ENCODE assay signal across 20 mouse cellular contexts in the genomic region with DNA sequence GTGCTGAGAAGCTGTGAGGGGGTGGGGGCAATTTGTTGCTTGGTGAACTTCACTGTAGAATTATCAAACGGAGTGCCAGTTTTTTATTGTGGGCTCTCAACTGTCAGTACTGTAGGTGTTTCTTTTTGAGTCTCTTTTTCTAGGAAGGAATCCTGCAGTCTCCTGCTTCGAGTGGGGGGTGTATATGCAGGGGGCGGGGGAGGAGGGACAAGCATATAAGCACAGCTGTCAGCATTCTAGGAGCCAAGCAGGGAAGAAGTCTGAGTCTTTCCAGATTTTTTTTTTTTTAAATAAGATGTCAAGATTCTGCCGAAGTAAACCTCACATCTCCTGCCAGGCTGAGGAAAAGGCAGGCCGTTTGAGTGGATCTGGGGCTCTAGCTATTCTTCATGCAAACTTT.
A peak's percentile ranks its signal among the peaks of the same experiment; 100 is the strongest.
DNase-seq lines count a peak whose midpoint lies in the region; ATAC-seq and TF ChIP-seq lines count a peak whose summit lies in the region.
"Had no signal": no experiment of that assay in that cellular context is flagged by ENCODE, and none has a peak within 500 bp of the region (broad histone marks: within the 10 kb centered on the region; RNA-seq: fewer than 3 reads in every experiment).

No protein-coding gene starts in this region.

- H3K27ac ChIP-seq in lung, embryonic 14.5 days (ENCODE audit: low read depth): no peak overlapping the region
- H3K27ac ChIP-seq: heart, adult 2 months; heart, embryonic 15.5 days; hindbrain, embryonic 10.5 days; hindbrain, embryonic 14.5 days had no signal

- H3K9me3 ChIP-seq in lung, embryonic 14.5 days (ENCODE audit: low read depth, low read length): no peaks in the 10 kb centered on the region
- H3K9me3 ChIP-seq: heart, embryonic 15.5 days; hindbrain, embryonic 10.5 days had no signal

- H3K9ac ChIP-seq in lung, embryonic 14.5 days: no peak overlapping the region
- H3K9ac ChIP-seq: heart, embryonic 15.5 days; hindbrain, embryonic 14.5 days had no signal

- peak; percentile 68; the same call in 1 of the 2 replicates for ATAC-seq in lung, embryonic 14.5 days (ENCODE audit: insufficient read depth)
- ATAC-seq: activated CD4-positive, CD25-positive, alpha-beta regulatory T cell, adult 4 months; forebrain, embryonic 16.5 days; Patski had no signal

- H3K4me3 ChIP-seq in lung, embryonic 14.5 days (ENCODE audit: low read depth, low read length): no peak overlapping the region
- H3K4me3 ChIP-seq: heart, adult 2 months; heart, embryonic 15.5 days; hindbrain, embryonic 10.5 days had no signal

- no peaks in the 10 kb centered on the region for H3K27me3 ChIP-seq in lung, embryonic 14.5 days (ENCODE audit: insufficient read depth, low read length)
- H3K27me3 ChIP-seq: CH12.LX; heart, embryonic 15.5 days had no signal

- 40% methylated on average over 5 of the region's 5 CpGs for WGBS in lung, embryonic 14.5 days

- no peak overlapping the region for H3K4me2 ChIP-seq in lung, embryonic 14.5 days
- H3K4me2 ChIP-seq: heart, embryonic 11.5 days; heart, embryonic 15.5 days; hindbrain, embryonic 14.5 days had no signal

- H3K4me1 ChIP-seq in lung, embryonic 14.5 days (ENCODE audit: insufficient read depth): no peaks in the 10 kb centered on the region
- H3K4me1 ChIP-seq: heart, embryonic 15.5 days; hindbrain, embryonic 10.5 days had no signal

- peak; percentile 3 to 4 for DNase-seq in frontal cortex, postnatal 36 days (ENCODE audit: low spot score in 2 of 2)
- no peak for DNase-seq in frontal cortex, postnatal 14 days (ENCODE audit: low spot score in 2 of 2)
- peak; percentile 59 for DNase-seq in lung, embryonic 14.5 days
- no peak for DNase-seq in lung, adult 18-20 months
- peak; percentile 1 for DNase-seq in right cerebral cortex, adult 18-20 months
- no peak for DNase-seq in right cerebral cortex, postnatal 14 days
- no peak for DNase-seq in yolk sac, embryonic 10.5 days (ENCODE audit: low spot score)
- DNase-seq: adrenal gland, postnatal 14 days; cerebellum, adult 2 months; cerebellum, postnatal 10 days; gastrocnemius, postnatal 10 days; heart, adult 2 months had no signal

- no peak for TF ChIP-seq CTCF in lung, embryonic 14.5 days (IDR thresholded peaks at IDR 0.05; ENCODE audit: low read depth)

- H3K36me3 ChIP-seq in lung, embryonic 14.5 days (ENCODE audit: insufficient read depth): no peaks in the 10 kb centered on the region
- H3K36me3 ChIP-seq: heart, embryonic 15.5 days; hindbrain, embryonic 10.5 days had no signal

Comparison
In these comparisons a context has a peak if more than half of its experiments do, and no peak if none do; other contexts are left out.
1. DNase-seq: peak in frontal cortex, postnatal 36 days (2 of 2), lung, embryonic 14.5 days (single experiment) and right cerebral cortex, adult 18-20 months (single experiment); none in frontal cortex, postnatal 14 days (0 of 2), lung, adult 18-20 months (0 of 2), right cerebral cortex, postnatal 14 days (single experiment) and yolk sac, embryonic 10.5 days (single experiment).